Mouse (Mus musculus) activated CD4-positive, CD25-positive, alpha-beta regulatory T cell, adult 9 weeks (primary cell): ENCODE data around the gene Thoc6. TPM values are rescaled to one million over a fixed set of nuclear protein-coding genes. Genes with fewer than 3 reads are reported as not detected.

Source experiments
- polyA plus RNA-seq: library from polyadenylated mRNA; unstranded; fragments of 100-300 nt; shearing (Covaris generic); gene quantifications from one replicate; pipeline ENCODE4 v1.2.1, GENCODE M21; 2017

The Thoc6 gene
- polyA plus RNA-seq = 31.2 TPM

DNA sequence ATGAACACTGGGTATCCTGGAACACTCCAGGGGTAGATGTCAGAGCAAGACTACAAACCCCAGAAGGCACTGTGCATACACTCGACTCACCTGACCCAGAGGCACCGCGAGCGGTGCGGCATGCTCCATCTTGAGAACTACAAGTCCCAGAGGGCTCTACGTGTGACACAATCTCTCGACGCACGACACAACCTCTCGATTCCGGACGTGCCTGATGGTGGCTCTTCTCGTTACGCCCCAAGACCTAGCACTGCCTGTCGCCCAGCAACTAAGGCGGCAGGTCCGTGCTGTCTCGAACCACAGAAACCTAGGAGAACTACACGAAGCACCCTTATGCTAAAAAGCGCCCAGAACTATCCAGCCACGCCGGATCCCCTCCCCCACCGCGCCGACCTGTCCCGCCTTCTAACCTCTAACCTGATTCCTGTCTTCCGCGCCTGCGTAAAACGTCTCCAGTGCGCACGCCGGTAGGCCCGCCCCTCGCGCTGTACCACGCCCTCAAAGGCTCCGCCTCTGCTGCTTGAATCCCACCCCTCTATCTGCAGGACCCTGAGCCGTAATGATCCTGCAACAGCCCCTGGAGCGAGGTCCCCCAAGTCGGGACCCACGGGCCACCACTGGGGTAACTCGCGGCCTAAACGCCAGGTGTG, at the start of gene Thoc6, which contains the start of gene Hcfc1r1:
Gene Thoc6 (minus strand): TSS at position 459 of the 650 bp plus-strand sequence.
Gene Hcfc1r1 (plus strand): TSS at position 173 of the 650 bp plus-strand sequence.

DNA sequence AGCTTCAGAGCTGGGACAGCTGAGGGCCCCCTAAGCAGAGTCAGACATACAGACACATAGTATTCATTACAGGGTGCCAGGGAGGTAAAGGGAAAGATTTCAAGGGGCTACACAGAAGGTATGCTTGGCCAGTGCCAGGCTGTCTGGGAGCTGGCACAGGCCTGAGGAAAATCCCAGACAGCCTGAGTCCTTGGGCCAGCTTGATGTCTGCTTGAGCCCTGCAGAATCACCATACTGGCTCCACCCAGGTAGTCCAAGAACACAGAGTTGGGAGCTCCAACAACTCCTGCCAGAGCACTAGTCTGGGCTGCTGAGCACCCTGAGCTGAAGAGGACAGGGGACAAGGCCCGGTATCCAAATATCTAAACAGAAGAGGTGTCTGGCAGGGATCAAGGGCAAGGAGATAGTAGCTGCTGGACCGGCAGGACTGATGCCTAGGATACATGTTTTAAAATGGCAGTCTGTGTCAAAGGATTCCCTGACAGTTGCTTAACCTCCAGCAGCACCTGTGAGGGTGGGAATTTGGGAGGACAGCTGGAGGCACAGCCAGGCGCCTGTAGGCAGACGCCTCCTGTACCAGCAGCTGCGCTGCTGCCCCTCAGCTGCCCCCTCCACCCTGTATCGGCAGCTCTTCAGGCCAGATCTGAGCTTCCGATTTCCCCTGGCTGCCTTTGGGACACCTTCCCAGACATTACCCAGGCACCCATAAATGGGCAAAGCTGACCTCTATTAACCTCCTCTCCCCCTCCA, 48.9 kb upstream of the Thoc6 start, which contains the start of gene 1520401A03Rik:
Gene 1520401A03Rik (minus strand): TSS at position 408 of the 750 bp plus-strand sequence.

DNA sequence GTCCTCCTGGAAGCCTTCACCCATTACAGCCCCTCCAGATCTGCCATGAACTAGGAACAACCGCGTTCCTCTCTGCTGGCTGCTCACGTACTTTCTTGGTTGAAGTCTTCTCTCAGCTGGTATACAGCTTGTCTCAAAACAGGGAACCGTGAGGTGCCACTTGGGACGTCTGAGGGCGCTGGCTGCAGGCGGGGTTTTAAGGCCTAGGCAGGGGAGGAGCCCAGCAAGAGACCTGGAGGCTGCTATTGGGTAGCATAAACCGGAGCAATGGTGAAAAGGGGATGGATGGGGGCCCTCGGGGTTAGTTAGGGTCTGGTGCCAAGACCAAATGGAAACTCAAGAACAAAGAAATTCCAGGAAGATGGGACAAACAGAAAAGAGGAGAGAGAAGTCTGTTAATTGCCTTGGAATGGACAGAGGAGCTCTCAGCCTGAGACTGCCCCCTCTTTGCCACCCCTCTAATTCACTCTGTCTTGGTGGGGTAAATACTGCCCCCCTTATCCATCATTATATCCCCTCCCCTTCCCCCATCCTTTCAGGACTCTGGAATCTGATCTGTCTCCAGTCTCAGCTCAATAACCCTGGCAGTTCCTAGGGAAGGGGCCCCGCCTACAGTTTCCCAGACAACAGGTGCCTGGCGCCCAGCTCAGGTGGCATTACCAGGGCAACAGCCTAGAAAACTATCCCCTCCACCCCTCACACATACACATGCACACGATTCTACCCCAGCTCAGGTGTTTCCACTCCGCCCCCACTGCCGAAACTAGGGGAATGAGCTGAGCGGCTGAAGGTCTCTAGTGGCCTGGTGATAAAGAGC, 10.4 kb upstream of the Thoc6 start, which contains the start of gene Cldn9:
Gene Cldn9 (minus strand): TSS at position 171 of the 817 bp plus-strand sequence.

DNA sequence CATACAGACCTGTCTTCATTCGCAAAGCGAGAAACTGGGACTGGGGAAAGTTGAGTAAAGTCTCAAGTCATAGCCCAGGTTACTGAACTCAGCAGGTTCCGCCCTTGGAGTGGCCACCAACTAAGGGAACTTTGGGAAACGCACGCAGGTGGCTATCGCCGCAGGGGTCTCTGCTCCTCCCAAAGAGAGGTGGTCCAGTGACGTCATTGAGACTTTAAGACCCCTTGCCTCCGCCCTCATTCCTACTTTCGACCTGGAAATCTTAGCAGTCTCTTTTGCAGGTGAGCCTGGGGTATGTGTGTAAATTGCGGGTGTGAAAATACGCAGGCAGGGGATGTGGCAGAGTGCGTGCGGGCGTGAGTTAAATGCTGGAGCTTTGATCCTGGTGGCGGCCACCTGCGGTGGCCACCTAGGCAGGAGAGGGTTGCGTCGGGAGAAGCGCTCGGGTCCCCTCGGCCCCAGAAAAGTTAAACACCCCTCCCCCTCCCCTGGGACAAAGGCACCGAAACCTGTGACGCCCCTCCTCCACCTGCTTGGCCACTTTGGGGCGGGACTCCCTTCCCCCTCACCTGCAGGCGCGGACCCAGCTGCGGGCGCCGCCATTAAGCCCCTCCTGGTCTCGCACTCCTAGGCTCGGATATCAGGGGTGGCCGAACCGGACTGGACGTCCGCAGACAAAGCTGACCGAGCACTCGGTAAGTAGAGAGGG, 5.6 kb upstream of the Thoc6 start, which contains the start of gene Cldn6:
Gene Cldn6 (plus strand): TSS at position 123 of the 709 bp plus-strand sequence.

DNA sequence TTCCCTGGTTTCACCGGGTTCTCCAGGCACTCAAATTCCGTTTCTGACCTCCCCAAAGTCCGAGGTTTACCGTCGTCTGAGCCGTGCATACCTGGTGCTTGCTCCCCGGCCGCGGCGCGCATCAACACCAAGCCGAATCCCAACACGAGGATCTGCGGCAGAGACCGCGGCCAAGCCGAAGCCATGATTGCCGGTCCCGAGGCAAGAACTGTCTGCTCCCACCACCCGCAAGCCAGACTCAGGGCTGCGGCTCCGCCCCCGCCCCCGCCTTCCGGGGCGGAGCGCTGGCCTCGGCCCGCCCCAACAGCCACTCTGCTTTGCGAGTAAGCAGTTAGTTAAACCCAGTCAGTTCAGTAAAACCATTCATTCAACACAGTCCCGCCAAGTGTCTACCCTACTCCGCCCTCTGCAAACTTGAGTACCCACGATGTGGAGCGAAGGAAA, 3.6 kb upstream of the Thoc6 start, which contains the start of gene Tnfrsf12a:
Gene Tnfrsf12a (minus strand): TSS at position 233 of the 444 bp plus-strand sequence.

DNA sequence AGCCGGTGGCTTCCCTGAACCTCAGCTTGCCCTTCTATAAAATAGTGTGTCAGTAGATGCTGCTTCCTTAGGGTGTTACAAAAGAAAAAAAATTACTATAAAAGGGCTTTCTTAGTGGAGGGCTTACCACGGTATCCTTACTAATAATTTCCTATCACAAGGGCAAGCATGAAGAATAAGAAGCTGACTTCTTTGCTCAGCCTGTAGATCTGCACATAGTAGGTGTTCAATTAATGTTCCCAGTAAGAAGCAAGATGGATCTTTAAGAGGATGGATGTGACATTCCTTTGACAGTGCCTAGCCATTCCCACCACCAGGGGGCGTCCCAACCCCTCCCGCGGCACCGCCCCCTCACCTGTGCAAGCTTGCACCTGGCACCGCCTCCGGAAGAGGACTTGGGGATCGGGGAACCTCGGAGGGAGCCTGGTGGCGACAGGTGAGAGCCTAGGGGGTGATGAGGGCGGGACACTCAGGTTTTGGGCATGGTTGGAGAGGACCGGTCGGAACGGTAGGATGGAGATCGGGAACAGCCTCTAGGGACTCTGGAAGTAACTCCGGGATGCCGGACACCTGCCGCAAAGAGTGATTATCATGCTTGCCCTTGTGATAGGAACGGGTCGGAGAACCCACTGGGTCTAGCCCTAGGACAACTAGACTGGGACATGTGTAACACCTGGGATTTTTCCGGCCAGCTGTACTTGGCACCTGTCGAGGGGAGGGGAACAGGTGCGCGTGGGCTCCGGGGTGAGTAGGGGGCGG, 13.4 kb downstream of the Thoc6 start, which contains the start of gene Bicdl2:
Gene Bicdl2 (plus strand): TSS at position 390 of the 759 bp plus-strand sequence.

DNA sequence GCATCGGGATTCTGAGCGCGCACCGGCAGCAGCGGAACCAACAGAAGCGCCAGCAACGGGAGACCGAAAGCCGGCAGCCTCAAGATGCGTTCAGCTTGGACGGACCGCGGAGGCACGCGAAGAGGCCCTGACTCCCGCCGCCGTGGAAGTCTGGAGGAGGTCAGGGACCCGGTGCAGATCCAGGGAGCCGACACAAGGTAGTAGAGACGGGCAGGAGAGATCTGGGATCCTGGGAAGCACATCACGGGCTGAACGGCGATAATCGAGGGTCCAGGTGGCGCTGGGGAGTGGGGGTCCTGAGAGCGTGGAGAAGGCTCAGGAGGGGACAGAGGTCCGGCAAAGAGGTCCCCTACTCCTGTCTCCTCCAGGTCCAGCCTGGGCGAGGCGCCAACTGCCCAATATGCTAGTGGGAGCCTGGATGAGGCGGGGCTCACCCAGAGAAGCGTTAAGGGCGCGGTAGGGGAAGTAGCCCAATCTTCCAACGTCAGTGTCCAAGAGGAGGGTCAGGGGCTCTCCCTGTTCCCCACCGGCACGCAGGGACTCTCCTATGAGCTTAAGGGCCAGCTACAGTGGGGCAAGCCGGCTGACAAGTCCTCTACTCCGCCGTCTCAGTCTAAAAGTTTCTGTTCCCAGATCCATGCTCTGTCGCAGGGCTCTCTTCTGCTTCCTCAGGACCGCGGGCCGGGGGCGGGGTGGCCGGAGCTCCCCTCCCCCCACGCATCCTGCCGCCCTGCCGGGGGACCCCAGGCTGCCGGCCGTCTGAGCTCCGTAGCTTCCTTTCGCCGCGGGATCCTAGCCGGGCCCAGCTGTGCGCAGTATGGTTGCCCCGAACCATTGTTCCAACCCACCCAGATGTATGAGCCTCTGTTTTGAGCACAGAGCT, 28.8 kb downstream of the Thoc6 start, which contains the start of gene Mmp25:
Gene Mmp25 (minus strand): TSS at position 665 of the 883 bp plus-strand sequence.

Other genes starting within 250 kb of the Thoc6 start
- not detected for gene Vmn2r117, start 194.2 kb downstream of the Thoc6 start, polyA plus RNA-seq
- gene Zfp213, start 109.6 kb downstream of the Thoc6 start, polyA plus RNA-seq = 14.2 TPM
- gene Zfp13, start 74.4 kb downstream of the Thoc6 start, polyA plus RNA-seq = not detected
- 0.89 TPM for gene Zscan10, start 73.0 kb downstream of the Thoc6 start, polyA plus RNA-seq
- gene Mmp25, start 28.6 kb downstream of the Thoc6 start, polyA plus RNA-seq = 0.60 TPM
- gene Bicdl2, start 13.4 kb downstream of the Thoc6 start, polyA plus RNA-seq = not detected
- gene Hcfc1r1, start 286 bp downstream of the Thoc6 start, polyA plus RNA-seq = 64.9 TPM
- 6.5 TPM for gene Tnfrsf12a, start 3.6 kb upstream of the Thoc6 start, polyA plus RNA-seq
- not detected for gene Cldn6, start 5.4 kb upstream of the Thoc6 start, polyA plus RNA-seq
- gene Cldn9, start 10.1 kb upstream of the Thoc6 start, polyA plus RNA-seq = not detected
- gene 1520401A03Rik, start 48.9 kb upstream of the Thoc6 start, polyA plus RNA-seq = not detected
- 19.9 TPM for gene Pkmyt1, start 52.5 kb upstream of the Thoc6 start, polyA plus RNA-seq
- gene Paqr4, start 67.0 kb upstream of the Thoc6 start, polyA plus RNA-seq = 8.8 TPM
- gene Kremen2, start 72.0 kb upstream of the Thoc6 start, polyA plus RNA-seq = 5.7 TPM
- gene Flywch1, start 97.7 kb upstream of the Thoc6 start, polyA plus RNA-seq = 31.6 TPM
- gene Flywch2, start 112.2 kb upstream of the Thoc6 start, polyA plus RNA-seq = 4.9 TPM
- gene Srrm2, start 116.7 kb upstream of the Thoc6 start, polyA plus RNA-seq = 454 TPM
- 708 TPM for gene Elob, start 155.3 kb upstream of the Thoc6 start, polyA plus RNA-seq
- 0.49 TPM for gene Prss33, start 162.2 kb upstream of the Thoc6 start, polyA plus RNA-seq
- gene Prss32, start 170.0 kb upstream of the Thoc6 start, polyA plus RNA-seq = not detected
- 5.6 TPM for gene Prss41, start 170.3 kb upstream of the Thoc6 start, polyA plus RNA-seq
- gene Prss21, start 194.2 kb upstream of the Thoc6 start, polyA plus RNA-seq = not detected
- not detected for gene Dcpp1, start 207.0 kb upstream of the Thoc6 start, polyA plus RNA-seq
- gene Dcpp2, start 207.0 kb upstream of the Thoc6 start, polyA plus RNA-seq = not detected
- gene Dcpp3, start 243.6 kb upstream of the Thoc6 start, polyA plus RNA-seq = not detected